Mouse (Mus musculus) hindbrain, embryonic 13.5 days (tissue): ENCODE data around the gene Rnls. TPM values are rescaled to one million over a fixed set of nuclear protein-coding genes. Genes with fewer than 3 reads are reported as not detected.
"Not testable (repeated sequence)": the region's sequence is repeated elsewhere in the genome, so short reads cannot be mapped to it uniquely, and the experiment has no call there.

ENCODE experiments used
- ATAC-seq: fragments of 200-750 bp; cut with Nextera tagmentation; 2 replicates; pipeline ENCODE4 v1.8.0; 2017; ENCODE audit warnings: moderate TSS enrichment; ENCODE audit not compliant: low FRiP score
- H3K27ac ChIP-seq: fragments of 300-500 bp; sonication (generic); 2 replicates; pipeline ENCODE4 v1.5.1; 2015; ENCODE audit warnings: inconsistent platforms, mild to moderate bottlenecking, moderate library complexity
- H3K27me3 ChIP-seq: fragments of 300-500 bp; sonication (generic); 2 replicates; pipeline ENCODE4 v1.6.1; 2015; ENCODE audit warnings: mild to moderate bottlenecking, inconsistent platforms
- H3K36me3 ChIP-seq: fragments of 300-500 bp; sonication (generic); 2 replicates; pipeline ENCODE4 v1.6.1; 2015; ENCODE audit warnings: mild to moderate bottlenecking, inconsistent platforms
- H3K4me1 ChIP-seq: fragments of 300-500 bp; sonication (generic); replicated peaks from 2 replicates; pipeline ENCODE4 v1.6.1; 2015; ENCODE audit warnings: inconsistent platforms
- H3K4me2 ChIP-seq: fragments of 300-500 bp; sonication (generic); 2 replicates; pipeline ENCODE4 v1.6.1; 2015; ENCODE audit warnings: inconsistent platforms, mild to moderate bottlenecking, moderate library complexity
- H3K4me3 ChIP-seq: fragments of 300-500 bp; sonication (generic); 2 replicates; pipeline ENCODE4 v1.5.1; 2015; ENCODE audit warnings: mild to moderate bottlenecking, inconsistent platforms
- H3K9ac ChIP-seq: fragments of 300-500 bp; sonication (generic); 2 replicates; pipeline ENCODE4 v1.6.1; 2015; ENCODE audit warnings: mild to moderate bottlenecking, inconsistent platforms
- H3K9me3 ChIP-seq: fragments of 300-500 bp; sonication (generic); 2 replicates; pipeline ENCODE4 v1.6.1; 2016; ENCODE audit warnings: inconsistent platforms
- WGBS: fragments of 180-500 bp; shearing (Covaris S2); methylation state at CpG from one replicate; pipeline ENCODE4 v1.1.7; 2015; 5-methylcytosine and 5-hydroxymethylcytosine counted together
- polyA plus RNA-seq: library from polyadenylated mRNA; unstranded; fragments of >200 nt; fragmentation: Nextera tagmentation; extraction: Ambion mirVana; gene quantifications from 2 replicates; pipeline ENCODE4 v1.2.1, GENCODE M21; 2015

The Rnls gene
- 10.1 and 11.1 TPM in 2 replicates for polyA plus RNA-seq

GRCm38 (mm10) chr19:33391651-33392382, at the start of gene Rnls:
Gene Rnls (minus strand): TSS chr19:33392295.
- Histone ChIP-seq H3K36me3 (no peaks in the 10 kb centered on the region), H3K9ac (peak within 1 kb of the TSS; percentile 85), H3K9me3 (0 out of 2 replicates have a peak, but pooled peaks cover 3% of the 10 kb centered on the region), H3K27me3 (no peaks in the 10 kb centered on the region), H3K4me2 (peak within 1 kb of the TSS; percentile 71), H3K4me3 (peak within 1 kb of the TSS; percentile 56), H3K4me1 (no peaks in the 10 kb centered on the region), H3K27ac (peak within 1 kb of the TSS; percentile 94)
- WGBS = 2% methylated on average over 48 of the region's 48 CpGs
- peak; percentile 98 for ATAC-seq

- H3K27me3 ChIP-seq = no peaks in the 10 kb centered on the region
- H3K4me2 ChIP-seq = no peak overlapping the region
- ATAC-seq = no peak
- no peak overlapping the region for H3K4me3 ChIP-seq
- H3K4me1 ChIP-seq = no peaks in the 10 kb centered on the region
- H3K36me3 ChIP-seq = no peaks in the 10 kb centered on the region
- no peak overlapping the region for H3K27ac ChIP-seq
- no peaks in the 10 kb centered on the region for H3K9me3 ChIP-seq
- H3K9ac ChIP-seq = no peak overlapping the region
- WGBS = 64% methylated on average over 2 of the region's 2 CpGs
These were observed 37.4 kb upstream of the Rnls start for GRCm38 (mm10) chr19:33429457-33429856.

GRCm38 (mm10) chr19:33419368-33419767, 27.3 kb upstream of the Rnls start:
- H3K36me3 ChIP-seq, H3K9me3 ChIP-seq, H3K27me3 ChIP-seq, H3K27ac ChIP-seq, H3K9ac ChIP-seq, H3K4me3 ChIP-seq, H3K4me2 ChIP-seq, ATAC-seq, H3K4me1 ChIP-seq: not testable (repeated sequence)
- WGBS = 89% methylated on average over 9 of the region's 9 CpGs

GRCm38 (mm10) chr19:33380825-33381224, 11.3 kb downstream of the Rnls start:
- no peaks in the 10 kb centered on the region for H3K9me3 ChIP-seq
- WGBS = 85% methylated on average over 2 of the region's 2 CpGs
- ATAC-seq = no peak
- no peaks in the 10 kb centered on the region for H3K36me3 ChIP-seq
- H3K4me1 ChIP-seq = no peaks in the 10 kb centered on the region
- no peak overlapping the region for H3K27ac ChIP-seq
- H3K27me3 ChIP-seq = no peaks in the 10 kb centered on the region
- no peak overlapping the region for H3K4me3 ChIP-seq
- H3K4me2 ChIP-seq = no peak overlapping the region
- no peak overlapping the region for H3K9ac ChIP-seq

GRCm38 (mm10) chr19:33380386-33380785, 11.7 kb downstream of the Rnls start:
- no peaks in the 10 kb centered on the region for H3K36me3 ChIP-seq
- WGBS = 18% methylated on average over 3 of the region's 3 CpGs
- no peak overlapping the region for H3K27ac ChIP-seq
- H3K4me2 ChIP-seq = no peak overlapping the region
- no peaks in the 10 kb centered on the region for H3K27me3 ChIP-seq
- no peaks in the 10 kb centered on the region for H3K9me3 ChIP-seq
- no peak overlapping the region for H3K4me3 ChIP-seq
- H3K9ac ChIP-seq = no peak overlapping the region
- H3K4me1 ChIP-seq = no peaks in the 10 kb centered on the region
- ATAC-seq = peak; percentile 66; the same call in 1 of the 2 replicates

- no peaks in the 10 kb centered on the region for H3K4me1 ChIP-seq
- ATAC-seq = no peak
- H3K27me3 ChIP-seq = no peaks in the 10 kb centered on the region
- H3K4me3 ChIP-seq = no peak overlapping the region
- WGBS = 82% methylated on average over 2 of the region's 2 CpGs
- no peaks in the 10 kb centered on the region for H3K36me3 ChIP-seq
- no peak overlapping the region for H3K4me2 ChIP-seq
- H3K9ac ChIP-seq = no peak overlapping the region
- H3K27ac ChIP-seq = no peak overlapping the region
- no peaks in the 10 kb centered on the region for H3K9me3 ChIP-seq
These were observed 23.3 kb downstream of the Rnls start for GRCm38 (mm10) chr19:33368808-33369207.

GRCm38 (mm10) chr19:33366661-33367060, 25.4 kb downstream of the Rnls start:
- Histone ChIP-seq H3K9me3 (no peaks in the 10 kb centered on the region), H3K4me3 (no peak overlapping the region), H3K9ac (no peak overlapping the region), H3K36me3 (no peaks in the 10 kb centered on the region), H3K27ac (no peak overlapping the region), H3K27me3 (no peaks in the 10 kb centered on the region), H3K4me2 (no peak overlapping the region), H3K4me1 (no peaks in the 10 kb centered on the region)
- peak; percentile 93 for ATAC-seq
- 18% methylated on average over 3 of the region's 3 CpGs for WGBS

- H3K4me2 ChIP-seq = no peak overlapping the region
- no peak overlapping the region for H3K27ac ChIP-seq
- ATAC-seq = no peak
- H3K9ac ChIP-seq = no peak overlapping the region
- H3K36me3 ChIP-seq = no peaks in the 10 kb centered on the region
- H3K9me3 ChIP-seq = no peaks in the 10 kb centered on the region
- H3K4me3 ChIP-seq = no peak overlapping the region
- no peaks in the 10 kb centered on the region for H3K4me1 ChIP-seq
- 52% methylated on average over 3 of the region's 3 CpGs for WGBS
- H3K27me3 ChIP-seq = no peaks in the 10 kb centered on the region
These were observed 35.1 kb downstream of the Rnls start for GRCm38 (mm10) chr19:33357019-33357418.

GRCm38 (mm10) chr19:33340119-33340518, 52.0 kb downstream of the Rnls start:
- no peak overlapping the region for H3K4me2 ChIP-seq
- no peak for ATAC-seq
- H3K27me3 ChIP-seq = no peaks in the 10 kb centered on the region
- no peaks in the 10 kb centered on the region for H3K36me3 ChIP-seq
- whole genome bisulfite sequencing = 94% methylated on average over 1 of the region's 1 CpGs
- H3K9me3 ChIP-seq = no peaks in the 10 kb centered on the region
- H3K9ac ChIP-seq = no peak overlapping the region
- no peak overlapping the region for H3K4me3 ChIP-seq
- H3K4me1 ChIP-seq = no peaks in the 10 kb centered on the region
- no peak overlapping the region for H3K27ac ChIP-seq

- H3K4me2 ChIP-seq = no peak overlapping the region
- H3K36me3 ChIP-seq = no peaks in the 10 kb centered on the region
- no peaks in the 10 kb centered on the region for H3K4me1 ChIP-seq
- H3K9me3 ChIP-seq = no peaks in the 10 kb centered on the region
- H3K9ac ChIP-seq = no peak overlapping the region
- H3K27ac ChIP-seq = no peak overlapping the region
- ATAC-seq = no peak
- WGBS = 79% methylated on average over 4 of the region's 4 CpGs
- no peak overlapping the region for H3K4me3 ChIP-seq
- no peaks in the 10 kb centered on the region for H3K27me3 ChIP-seq
These were observed 65.1 kb downstream of the Rnls start for GRCm38 (mm10) chr19:33326706-33327641.

- H3K36me3 ChIP-seq = no peaks in the 10 kb centered on the region
- no peaks in the 10 kb centered on the region for H3K4me1 ChIP-seq
- H3K27me3 ChIP-seq = no peaks in the 10 kb centered on the region
- H3K4me2 ChIP-seq = no peak overlapping the region
- no peak overlapping the region for H3K9ac ChIP-seq
- no peak for ATAC-seq
- H3K4me3 ChIP-seq = no peak overlapping the region
- 69% methylated on average over 1 of the region's 1 CpGs for WGBS
- no peak overlapping the region for H3K27ac ChIP-seq
- no peaks in the 10 kb centered on the region for H3K9me3 ChIP-seq
These were observed 73.3 kb downstream of the Rnls start for GRCm38 (mm10) chr19:33318785-33319184.

GRCm38 (mm10) chr19:33317130-33317529, 75.0 kb downstream of the Rnls start:
- Histone ChIP-seq H3K27ac (no peak overlapping the region), H3K4me2 (no peak overlapping the region), H3K36me3 (no peaks in the 10 kb centered on the region), H3K9me3 (no peaks in the 10 kb centered on the region), H3K9ac (no peak overlapping the region), H3K4me1 (no peaks in the 10 kb centered on the region), H3K27me3 (no peaks in the 10 kb centered on the region), H3K4me3 (no peak overlapping the region)
- no peak for ATAC-seq
- WGBS = 75% methylated on average over 4 of the region's 4 CpGs
